Mouse (Mus musculus) liver, postnatal 0 days (tissue): ENCODE measurements around the gene Tmem183a. TPM values are rescaled to one million over a fixed set of nuclear protein-coding genes. Genes with fewer than 3 reads are reported as not detected.

ENCODE experiments used
- ATAC-seq: fragments of 200-750 bp; cut with Nextera tagmentation; 2 replicates; pipeline ENCODE4 v1.8.0; 2017; ENCODE audit warnings: mild to moderate bottlenecking, moderate library complexity
- DNase-seq: peaks from one replicate; pipeline ENCODE4 v3.0.0-alpha.2; 2016
- H3K27ac ChIP-seq: fragments of 300-500 bp; sonication (generic); 2 replicates; pipeline ENCODE4 v1.5.1; 2014; ENCODE audit warnings: antibody characterized with exemption, moderate library complexity, mild to moderate bottlenecking, low read depth
- H3K27me3 ChIP-seq: fragments of 300-500 bp; sonication (generic); 2 replicates; pipeline ENCODE4 v1.6.1; 2014; ENCODE audit warnings: low read length, control low read depth, mixed read lengths; ENCODE audit not compliant: insufficient read depth
- H3K36me3 ChIP-seq: fragments of 300-500 bp; sonication (generic); replicated peaks from 2 replicates; pipeline ENCODE4 v1.6.1; 2014; ENCODE audit warnings: mild to moderate bottlenecking, control low read depth, low read length, moderate library complexity, mixed read lengths; ENCODE audit not compliant: insufficient read depth
- H3K4me1 ChIP-seq: fragments of 300-500 bp; sonication (generic); 2 replicates; pipeline ENCODE4 v1.6.1; 2014; ENCODE audit warnings: antibody characterized with exemption, mild to moderate bottlenecking, control low read depth; ENCODE audit not compliant: insufficient read depth
- H3K4me2 ChIP-seq: fragments of 300-500 bp; sonication (generic); 2 replicates; pipeline ENCODE4 v1.6.1; 2014; ENCODE audit warnings: low read depth, mild to moderate bottlenecking, low read length, moderate library complexity, mixed read lengths
- H3K4me3 ChIP-seq: fragments of 300-500 bp; sonication (generic); 2 replicates; pipeline ENCODE4 v1.5.1; 2014; ENCODE audit warnings: low read depth, low read length
- H3K9ac ChIP-seq: fragments of 300-500 bp; sonication (generic); replicated peaks from 2 replicates; pipeline ENCODE4 v1.6.1; 2014; ENCODE audit warnings: mild to moderate bottlenecking, moderate library complexity
- H3K9me3 ChIP-seq: fragments of 300-500 bp; sonication (generic); 2 replicates; pipeline ENCODE4 v1.6.1; 2016; ENCODE audit warnings: mild to moderate bottlenecking, control low read depth, low read length, mixed read lengths
- CTCF ChIP-seq: sonication (generic); IDR thresholded peaks from 2 replicates; pipeline ENCODE4 v1.5.1; 2016; ENCODE audit warnings: antibody characterized with exemption, low read depth
- EP300 ChIP-seq: IDR thresholded peaks from 2 replicates; pipeline ENCODE4 v1.6.1; 2016; ENCODE audit warnings: antibody characterized with exemption, low read depth, mild to moderate bottlenecking
- WGBS: fragments of 180-500 bp; shearing (Covaris S2); extraction: QIAGEN DNeasy Blood & Tissue Kit; methylation state at CpG from one replicate; pipeline ENCODE4 v1.1.7; 2014; ENCODE audit not compliant: insufficient replicate concordance; 5-methylcytosine and 5-hydroxymethylcytosine counted together
- polyA plus RNA-seq: library from polyadenylated mRNA; unstranded; fragments of >200 nt; fragmentation: Nextera tagmentation; extraction: Ambion mirVana; gene quantifications from 2 replicates; pipeline ENCODE4 v1.2.1, GENCODE M21; 2015

Gene Tmem183a
- polyA plus RNA-seq, 1 experiment from 2014 or later = 46.1 TPM

GRCm38 (mm10) chr1:134342781-134343310, 18.9 kb downstream of the Tmem183a start:
- Histone ChIP-seq H3K9ac (no peak overlapping the region), H3K4me3 (no peak overlapping the region), H3K27ac (no peak overlapping the region), H3K9me3 (no peaks in the 10 kb centered on the region), H3K4me1 (peaks cover 10% of the 10 kb centered on the region), H3K27me3 (no peaks in the 10 kb centered on the region), H3K4me2 (no peak overlapping the region), H3K36me3 (peaks cover 24% of the 10 kb centered on the region)
- WGBS = 83% methylated on average over 8 of the region's 8 CpGs
- ATAC-seq (no peak), DNase-seq (no peak)
- TF ChIP-seq CTCF (no peak), EP300 (no peak)

GRCm38 (mm10) chr1:134342278-134342664, 19.5 kb downstream of the Tmem183a start:
- Histone ChIP-seq H3K27me3 (no peaks in the 10 kb centered on the region), H3K4me1 (peaks cover 10% of the 10 kb centered on the region), H3K36me3 (peaks cover 19% of the 10 kb centered on the region), H3K4me2 (no peak overlapping the region), H3K27ac (no peak overlapping the region), H3K9ac (no peak overlapping the region), H3K4me3 (no peak overlapping the region), H3K9me3 (no peaks in the 10 kb centered on the region)
- TF ChIP-seq EP300 (no peak), CTCF (no peak)
- ATAC-seq (no peak), DNase-seq (no peak)
- 64% methylated on average over 2 of the region's 2 CpGs for WGBS

- DNase-seq (no peak), ATAC-seq (no peak)
- Histone ChIP-seq H3K4me1 (peaks cover 10% of the 10 kb centered on the region), H3K9ac (no peak overlapping the region), H3K4me3 (no peak overlapping the region), H3K4me2 (no peak overlapping the region), H3K9me3 (no peaks in the 10 kb centered on the region), H3K27me3 (no peaks in the 10 kb centered on the region), H3K27ac (no peak overlapping the region), H3K36me3 (peaks cover 14% of the 10 kb centered on the region)
- 74% methylated on average over 5 of the region's 5 CpGs for WGBS
- TF ChIP-seq CTCF (no peak), EP300 (no peak)
Observed at GRCm38 (mm10) chr1:134341641-134342277, 20.0 kb downstream of the Tmem183a start.

- Histone ChIP-seq H3K27ac (no peak overlapping the region), H3K9me3 (no peaks in the 10 kb centered on the region), H3K4me3 (no peak overlapping the region), H3K9ac (no peak overlapping the region), H3K27me3 (no peaks in the 10 kb centered on the region), H3K4me1 (peaks cover 10% of the 10 kb centered on the region), H3K4me2 (no peak overlapping the region), H3K36me3 (no peaks in the 10 kb centered on the region)
- ATAC-seq (peak; percentile 71), DNase-seq (no peak)
- WGBS = 88% methylated on average over 18 of the region's 18 CpGs
- TF ChIP-seq EP300 (no peak), CTCF (peak; percentile 48)
Observed at GRCm38 (mm10) chr1:134339757-134340619, 21.8 kb downstream of the Tmem183a start.

GRCm38 (mm10) chr1:134339162-134339561, 22.6 kb downstream of the Tmem183a start:
- Histone ChIP-seq H3K4me1 (peaks cover 2% of the 10 kb centered on the region), H3K9ac (no peak overlapping the region), H3K4me3 (no peak overlapping the region), H3K36me3 (no peaks in the 10 kb centered on the region), H3K27me3 (no peaks in the 10 kb centered on the region), H3K9me3 (no peaks in the 10 kb centered on the region), H3K4me2 (no peak overlapping the region), H3K27ac (no peak overlapping the region)
- ATAC-seq (no peak), DNase-seq (no peak)
- TF ChIP-seq EP300 = no peak
- 87% methylated on average over 7 of the region's 7 CpGs for WGBS

- Histone ChIP-seq H3K27me3 (0 out of 2 replicates have a peak, but pooled peaks cover 6% of the 10 kb centered on the region), H3K4me3 (no peak overlapping the region), H3K36me3 (no peaks in the 10 kb centered on the region), H3K27ac (no peak overlapping the region), H3K4me2 (no peak overlapping the region), H3K4me1 (peaks cover 6% of the 10 kb centered on the region; the same call in 1 of the 2 replicates), H3K9ac (no peak overlapping the region), H3K9me3 (no peaks in the 10 kb centered on the region)
- ATAC-seq (no peak), DNase-seq (no peak)
- WGBS = 62% methylated on average over 11 of the region's 11 CpGs
- TF ChIP-seq CTCF (no peak), EP300 (no peak)
Observed at GRCm38 (mm10) chr1:134336958-134337710, 24.6 kb downstream of the Tmem183a start.
